Mouse (Mus musculus): Measurements from ENCODE around the gene Txndc2. TPM values are rescaled to one million over a fixed set of nuclear protein-coding genes. Genes with fewer than 3 reads are reported as not detected.
A peak's percentile ranks its signal among the peaks of the same experiment; 100 is the strongest.

Txndc2 gene
- polyA plus RNA-seq, 1 experiment from 2014 or later, result 0.12 TPM

GRCm38 (mm10) chr17:65663329-65664078 is 21.5 kb upstream of the Txndc2 start:
- peak; percentile 46 for DNase-seq
- Histone ChIP-seq H3K4me2 (ENCODE audit: low read length) (no peak overlapping the region), H3K4me3 (replicated peaks; ENCODE audit: low read depth, low read length) (no peak overlapping the region), H3K9me3 (ENCODE audit: control insufficient read depth, low read length) (no peaks in the 10 kb centered on the region), H3K4me1 (ENCODE audit: control insufficient read depth, insufficient read depth, low read length) (no peaks in the 10 kb centered on the region), H3K27me3 (ENCODE audit: control insufficient read depth, insufficient read depth, low read length) (no peaks in the 10 kb centered on the region), H3K27ac (replicated peaks; ENCODE audit: low read depth, low read length) (no peak overlapping the region), H3K9ac (replicated peaks; ENCODE audit: low read length) (no peak overlapping the region), H3K36me3 (ENCODE audit: control insufficient read depth, insufficient read depth, low read length) (no peaks in the 10 kb centered on the region)
- ATAC-seq (ENCODE audit: low FRiP score, low TSS enrichment), result no peak
- WGBS, result 69% methylated on average over 14 of the region's 14 CpGs

- H3K4me3 ChIP-seq (replicated peaks; ENCODE audit: low read depth, low read length), result no peak overlapping the region
- ATAC-seq (ENCODE audit: low FRiP score, low TSS enrichment) (no peak), DNase-seq (no peak)
- no peak overlapping the region for H3K4me2 ChIP-seq (ENCODE audit: low read length)
- H3K9ac ChIP-seq (replicated peaks; ENCODE audit: low read length), result no peak overlapping the region
- no peaks in the 10 kb centered on the region for H3K36me3 ChIP-seq (ENCODE audit: control insufficient read depth, insufficient read depth, low read length)
- H3K9me3 ChIP-seq (ENCODE audit: control insufficient read depth, low read length), result no peaks in the 10 kb centered on the region
- H3K4me1 ChIP-seq (ENCODE audit: control insufficient read depth, insufficient read depth, low read length), result no peaks in the 10 kb centered on the region
- no peaks in the 10 kb centered on the region for H3K27me3 ChIP-seq (ENCODE audit: control insufficient read depth, insufficient read depth, low read length)
- 95% methylated on average over 3 of the region's 3 CpGs for WGBS
- no peak overlapping the region for H3K27ac ChIP-seq (replicated peaks; ENCODE audit: low read depth, low read length)
Observed at GRCm38 (mm10) chr17:65662662-65663061, 20.7 kb upstream of the Txndc2 start.

- Histone ChIP-seq H3K9me3 (ENCODE audit: control insufficient read depth, low read length) (no peaks in the 10 kb centered on the region), H3K4me3 (replicated peaks; ENCODE audit: low read depth, low read length) (no peak overlapping the region), H3K4me1 (ENCODE audit: control insufficient read depth, insufficient read depth, low read length) (no peaks in the 10 kb centered on the region), H3K27me3 (ENCODE audit: control insufficient read depth, insufficient read depth, low read length) (no peaks in the 10 kb centered on the region), H3K36me3 (ENCODE audit: control insufficient read depth, insufficient read depth, low read length) (no peaks in the 10 kb centered on the region), H3K4me2 (ENCODE audit: low read length) (no peak overlapping the region), H3K9ac (replicated peaks; ENCODE audit: low read length) (no peak overlapping the region), H3K27ac (replicated peaks; ENCODE audit: low read depth, low read length) (no peak overlapping the region)
- no peak for ATAC-seq (ENCODE audit: low FRiP score, low TSS enrichment)
- no peak for DNase-seq
- WGBS, result 95% methylated on average over 2 of the region's 2 CpGs
Observed at GRCm38 (mm10) chr17:65658416-65658815, 16.4 kb upstream of the Txndc2 start.

GRCm38 (mm10) chr17:65657958-65658357 is 16.0 kb upstream of the Txndc2 start:
- 91% methylated on average over 9 of the region's 9 CpGs for WGBS
- no peak overlapping the region for H3K27ac ChIP-seq (replicated peaks; ENCODE audit: low read depth, low read length)
- H3K36me3 ChIP-seq (ENCODE audit: control insufficient read depth, insufficient read depth, low read length), result no peaks in the 10 kb centered on the region
- no peaks in the 10 kb centered on the region for H3K27me3 ChIP-seq (ENCODE audit: control insufficient read depth, insufficient read depth, low read length)
- no peak for DNase-seq
- no peak overlapping the region for H3K4me2 ChIP-seq (ENCODE audit: low read length)
- H3K4me1 ChIP-seq (ENCODE audit: control insufficient read depth, insufficient read depth, low read length), result no peaks in the 10 kb centered on the region
- ATAC-seq (ENCODE audit: low FRiP score, low TSS enrichment), result no peak
- H3K9me3 ChIP-seq (ENCODE audit: control insufficient read depth, low read length), result no peaks in the 10 kb centered on the region
- no peak overlapping the region for H3K4me3 ChIP-seq (replicated peaks; ENCODE audit: low read depth, low read length)
- no peak overlapping the region for H3K9ac ChIP-seq (replicated peaks; ENCODE audit: low read length)

GRCm38 (mm10) chr17:65656731-65657130 is 14.8 kb upstream of the Txndc2 start:
- 0 out of 2 replicates have a peak, but pooled peaks cover 4% of the 10 kb centered on the region for H3K36me3 ChIP-seq (ENCODE audit: control insufficient read depth, insufficient read depth, low read length)
- no peak for DNase-seq
- 94% methylated on average over 6 of the region's 6 CpGs for WGBS

GRCm38 (mm10) chr17:65656076-65656475 is 14.1 kb upstream of the Txndc2 start:
- no peak overlapping the region for H3K9ac ChIP-seq (replicated peaks; ENCODE audit: low read length)
- no peak overlapping the region for H3K4me3 ChIP-seq (replicated peaks; ENCODE audit: low read depth, low read length)
- H3K36me3 ChIP-seq (ENCODE audit: control insufficient read depth, insufficient read depth, low read length), result 0 out of 2 replicates have a peak, but pooled peaks cover 8% of the 10 kb centered on the region
- no peak overlapping the region for H3K4me2 ChIP-seq (ENCODE audit: low read length)
- ATAC-seq (ENCODE audit: low FRiP score, low TSS enrichment), result no peak
- no peaks in the 10 kb centered on the region for H3K9me3 ChIP-seq (ENCODE audit: control insufficient read depth, low read length)
- no peaks in the 10 kb centered on the region for H3K27me3 ChIP-seq (ENCODE audit: control insufficient read depth, insufficient read depth, low read length)
- no peaks in the 10 kb centered on the region for H3K4me1 ChIP-seq (ENCODE audit: control insufficient read depth, insufficient read depth, low read length)
- WGBS, result 87% methylated on average over 8 of the region's 8 CpGs
- H3K27ac ChIP-seq (replicated peaks; ENCODE audit: low read depth, low read length), result no peak overlapping the region
- DNase-seq, result no peak

More at GRCm38 (mm10) chr17:65656731-65657130, 14.8 kb upstream of the Txndc2 start:
- Histone ChIP-seq H3K9ac (replicated peaks; ENCODE audit: low read length) (no peak overlapping the region), H3K4me3 (replicated peaks; ENCODE audit: low read depth, low read length) (no peak overlapping the region), H3K4me2 (ENCODE audit: low read length) (no peak overlapping the region), H3K4me1 (ENCODE audit: control insufficient read depth, insufficient read depth, low read length) (no peaks in the 10 kb centered on the region), H3K27ac (replicated peaks; ENCODE audit: low read depth, low read length) (no peak overlapping the region), H3K9me3 (ENCODE audit: control insufficient read depth, low read length) (no peaks in the 10 kb centered on the region), H3K27me3 (ENCODE audit: control insufficient read depth, insufficient read depth, low read length) (no peaks in the 10 kb centered on the region)
- no peak for ATAC-seq (ENCODE audit: low FRiP score, low TSS enrichment)

- H3K36me3 ChIP-seq (ENCODE audit: control insufficient read depth, insufficient read depth, low read length), result 0 out of 2 replicates have a peak, but pooled peaks cover 8% of the 10 kb centered on the region
- H3K9ac ChIP-seq (replicated peaks; ENCODE audit: low read length), result no peak overlapping the region
- no peaks in the 10 kb centered on the region for H3K9me3 ChIP-seq (ENCODE audit: control insufficient read depth, low read length)
- no peak for ATAC-seq (ENCODE audit: low FRiP score, low TSS enrichment)
- DNase-seq, result no peak
- no peak overlapping the region for H3K4me2 ChIP-seq (ENCODE audit: low read length)
- H3K4me1 ChIP-seq (ENCODE audit: control insufficient read depth, insufficient read depth, low read length), result no peaks in the 10 kb centered on the region
- no peak overlapping the region for H3K4me3 ChIP-seq (replicated peaks; ENCODE audit: low read depth, low read length)
- no peak overlapping the region for H3K27ac ChIP-seq (replicated peaks; ENCODE audit: low read depth, low read length)
- no peaks in the 10 kb centered on the region for H3K27me3 ChIP-seq (ENCODE audit: control insufficient read depth, insufficient read depth, low read length)
- 72% methylated on average over 4 of the region's 4 CpGs for WGBS
Observed at GRCm38 (mm10) chr17:65655608-65656007, 13.6 kb upstream of the Txndc2 start.

GRCm38 (mm10) chr17:65650598-65650997 is 8.6 kb upstream of the Txndc2 start:
- Histone ChIP-seq H3K36me3 (ENCODE audit: control insufficient read depth, insufficient read depth, low read length) (0 out of 2 replicates have a peak, but pooled peaks cover 8% of the 10 kb centered on the region), H3K9ac (replicated peaks; ENCODE audit: low read length) (no peak overlapping the region), H3K4me3 (replicated peaks; ENCODE audit: low read depth, low read length) (no peak overlapping the region), H3K4me1 (ENCODE audit: control insufficient read depth, insufficient read depth, low read length) (no peaks in the 10 kb centered on the region), H3K9me3 (ENCODE audit: control insufficient read depth, low read length) (no peaks in the 10 kb centered on the region), H3K27ac (replicated peaks; ENCODE audit: low read depth, low read length) (no peak overlapping the region), H3K27me3 (ENCODE audit: control insufficient read depth, insufficient read depth, low read length) (no peaks in the 10 kb centered on the region), H3K4me2 (ENCODE audit: low read length) (no peak overlapping the region)
- 95% methylated on average over 6 of the region's 6 CpGs for WGBS
- ATAC-seq (ENCODE audit: low FRiP score, low TSS enrichment) (no peak), DNase-seq (no peak)

GRCm38 (mm10) chr17:65649175-65649493 is 7.2 kb upstream of the Txndc2 start:
- no peak for DNase-seq
- H3K4me3 ChIP-seq (replicated peaks; ENCODE audit: low read depth, low read length), result no peak overlapping the region
- ATAC-seq (ENCODE audit: low FRiP score, low TSS enrichment), result no peak
- no peaks in the 10 kb centered on the region for H3K9me3 ChIP-seq (ENCODE audit: control insufficient read depth, low read length)
- H3K27ac ChIP-seq (replicated peaks; ENCODE audit: low read depth, low read length), result no peak overlapping the region
- no peaks in the 10 kb centered on the region for H3K4me1 ChIP-seq (ENCODE audit: control insufficient read depth, insufficient read depth, low read length)
- 81% methylated on average over 2 of the region's 2 CpGs for WGBS
- H3K4me2 ChIP-seq (ENCODE audit: low read length), result no peak overlapping the region
- no peaks in the 10 kb centered on the region for H3K27me3 ChIP-seq (ENCODE audit: control insufficient read depth, insufficient read depth, low read length)
- no peak overlapping the region for H3K9ac ChIP-seq (replicated peaks; ENCODE audit: low read length)
- 0 out of 2 replicates have a peak, but pooled peaks cover 8% of the 10 kb centered on the region for H3K36me3 ChIP-seq (ENCODE audit: control insufficient read depth, insufficient read depth, low read length)

Data from midbrain, embryonic 14.5 days (tissue).